Mouse (Mus musculus) CH12.LX (cell line): ENCODE results near the gene Ptprd. TPM values are rescaled to one million over a fixed set of nuclear protein-coding genes. Genes with fewer than 3 reads are reported as not detected.

ENCODE experiments used
- DNase-seq: peaks from one replicate; pipeline ENCODE4 v3.0.0-alpha.2; 2013; ENCODE audit errors: extremely low read depth
- H3K27ac ChIP-seq: 2 replicates; pipeline ENCODE4 v1.5.1; 2012; ENCODE audit warnings: low read depth, mild to moderate bottlenecking, control low read depth, moderate library complexity; ENCODE audit not compliant: insufficient read depth
- H3K27me3 ChIP-seq: replicated peaks from 2 replicates; pipeline ENCODE3; 2012; ENCODE audit warnings: inconsistent platforms
- H3K36me3 ChIP-seq, 2 experiments: replicated peaks in 1 of 2; 2 replicates each; pipeline versions ENCODE3 to v1.6.1; 2012; ENCODE audit warnings: inconsistent platforms in 1 of 2, low read length in 1 of 2, mild to moderate bottlenecking in 1 of 2, mixed read lengths in 1 of 2, moderate library complexity in 1 of 2; ENCODE audit not compliant: control insufficient read depth in 1 of 2, insufficient read depth in 1 of 2
- H3K4me1 ChIP-seq, 2 experiments: 2 replicates each; pipeline ENCODE4 v1.6.1; 2012; ENCODE audit warnings: inconsistent platforms in 1 of 2, moderate library complexity in 1 of 2; ENCODE audit not compliant: insufficient read depth in 2 of 2, control insufficient read depth in 1 of 2
- H3K4me2 ChIP-seq: 2 replicates; pipeline ENCODE4 v1.6.1; 2012; ENCODE audit warnings: low read depth, mild to moderate bottlenecking, control low read depth; ENCODE audit not compliant: poor library complexity, insufficient read depth, severe bottlenecking
- H3K4me3 ChIP-seq, 3 experiments: fragments of 150-350 bp in 1 of 3; sonication (generic) in 1 of 3; replicated peaks in 1 of 3; 2 replicates each; pipeline versions ENCODE3 to v1.5.1; 2011 to 2012; ENCODE audit warnings: low read depth in 2 of 3, low read length in 2 of 3, mild to moderate bottlenecking in 2 of 3, moderate library complexity in 2 of 3, control low read depth in 1 of 3, improper control_type of control experiment in 1 of 3, inconsistent platforms in 1 of 3, mixed read lengths in 1 of 3; ENCODE audit not compliant: poor library complexity in 1 of 3
- H3K79me2 ChIP-seq: replicated peaks from 2 replicates; pipeline ENCODE4 v1.6.1; 2012; ENCODE audit warnings: mild to moderate bottlenecking, moderate library complexity; ENCODE audit not compliant: control insufficient read depth, poor library complexity, insufficient read depth, severe bottlenecking; ENCODE audit errors: extremely low read depth
- H3K9ac ChIP-seq: 2 replicates; pipeline ENCODE4 v1.6.1; 2012; ENCODE audit warnings: low read depth, mild to moderate bottlenecking, control low read depth, moderate library complexity; ENCODE audit not compliant: insufficient read depth
- H3K9me3 ChIP-seq: replicated peaks from 2 replicates; pipeline ENCODE3; 2012; ENCODE audit warnings: low read length, inconsistent platforms, mixed read lengths
- BHLHE40 ChIP-seq: IDR thresholded peaks from 2 replicates; pipeline ENCODE4 v1.6.1; 2011; ENCODE audit warnings: mild to moderate bottlenecking, low read depth, low read length, improper control_type of control experiment
- CHD2 ChIP-seq: IDR thresholded peaks from 2 replicates; pipeline ENCODE4 v1.6.1; 2011; ENCODE audit warnings: low read length, improper control_type of control experiment
- CTCF ChIP-seq, 2 experiments: IDR thresholded peaks in 1 of 2; conservative IDR thresholded peaks in 1 of 2; 2 replicates each; pipeline ENCODE4 v1.5.1; 2011 to 2012; ENCODE audit warnings: low read depth in 2 of 2, low read length in 2 of 2, improper control_type of control experiment in 1 of 2, inconsistent platforms in 1 of 2, mild to moderate bottlenecking in 1 of 2, moderate library complexity in 1 of 2
- ELF1 ChIP-seq: IDR thresholded peaks from 2 replicates; pipeline ENCODE4 v1.6.1; 2014; ENCODE audit warnings: low read depth, mild to moderate bottlenecking, inconsistent platforms, low read length, improper control_type of control experiment
- EP300 ChIP-seq: IDR thresholded peaks from 2 replicates; pipeline ENCODE4 v1.6.1; 2011; ENCODE audit warnings: low read length, improper control_type of control experiment
- ETS1 ChIP-seq: conservative IDR thresholded peaks from 2 replicates; pipeline ENCODE4 v1.6.1; 2012; ENCODE audit warnings: low read depth, mild to moderate bottlenecking, inconsistent platforms, low read length, improper control_type of control experiment, moderate library complexity
- GABPA ChIP-seq: IDR thresholded peaks from 2 replicates; pipeline ENCODE4 v1.6.1; 2012; ENCODE audit warnings: low read depth, low read length, improper control_type of control experiment, inconsistent platforms; ENCODE audit not compliant: insufficient replicate concordance
- HCFC1 ChIP-seq: IDR thresholded peaks from 2 replicates; pipeline ENCODE4 v1.6.1; 2012; ENCODE audit warnings: low read depth, mild to moderate bottlenecking, inconsistent platforms, low read length, improper control_type of control experiment
- IRF4 ChIP-seq: IDR thresholded peaks from 2 replicates; pipeline ENCODE4 v1.6.1; 2014; ENCODE audit warnings: low read depth, mild to moderate bottlenecking, inconsistent platforms, low read length, improper control_type of control experiment
- MAFK ChIP-seq: IDR thresholded peaks from 2 replicates; pipeline ENCODE4 v1.6.1; 2011; ENCODE audit warnings: low read length, improper control_type of control experiment; ENCODE audit not compliant: insufficient replicate concordance
- MAX ChIP-seq: IDR thresholded peaks from 2 replicates; pipeline ENCODE4 v1.6.1; 2011; ENCODE audit warnings: low read length, improper control_type of control experiment
- MEF2A ChIP-seq: IDR thresholded peaks from 2 replicates; pipeline ENCODE4 v1.6.1; 2014; ENCODE audit warnings: low read depth, mild to moderate bottlenecking, inconsistent platforms, low read length, improper control_type of control experiment, borderline replicate concordance
- MYC ChIP-seq: IDR thresholded peaks from 2 replicates; pipeline ENCODE4 v1.6.1; 2011; ENCODE audit warnings: low read depth, mild to moderate bottlenecking, improper control_type of control experiment, low read length
- NRF1 ChIP-seq: IDR thresholded peaks from 2 replicates; pipeline ENCODE4 v1.6.1; 2014; ENCODE audit warnings: low read depth, mild to moderate bottlenecking, inconsistent platforms, low read length, improper control_type of control experiment, moderate library complexity
- PAX5 ChIP-seq: IDR thresholded peaks from 2 replicates; pipeline ENCODE4 v1.6.1; 2012; ENCODE audit warnings: low read length, inconsistent platforms, mixed read lengths
- POLR2AphosphoS2 ChIP-seq: IDR thresholded peaks from 2 replicates; pipeline ENCODE4 v1.6.1; 2011; ENCODE audit warnings: low read depth, low read length, improper control_type of control experiment
- RCOR1 ChIP-seq: conservative IDR thresholded peaks from 2 replicates; pipeline ENCODE4 v1.6.1; 2012; ENCODE audit warnings: low read depth, mild to moderate bottlenecking, inconsistent platforms, low read length, improper control_type of control experiment
- SMC3 ChIP-seq: IDR thresholded peaks from 2 replicates; pipeline ENCODE4 v1.6.1; 2011; ENCODE audit warnings: low read depth, low read length, improper control_type of control experiment
- TBP ChIP-seq: conservative IDR thresholded peaks from 2 replicates; pipeline ENCODE4 v1.6.1; 2011; ENCODE audit warnings: low read depth, low read length, improper control_type of control experiment
- TCF12 ChIP-seq: IDR thresholded peaks from 2 replicates; pipeline ENCODE4 v1.6.1; 2014; ENCODE audit warnings: low read depth, mild to moderate bottlenecking, inconsistent platforms, low read length, improper control_type of control experiment
- UBTF ChIP-seq: IDR thresholded peaks from 2 replicates; pipeline ENCODE4 v1.6.1; 2012; ENCODE audit warnings: low read depth, mild to moderate bottlenecking, inconsistent platforms, low read length, improper control_type of control experiment, moderate library complexity
- USF1 ChIP-seq: IDR thresholded peaks from 2 replicates; pipeline ENCODE4 v1.6.1; 2014; ENCODE audit warnings: low read depth, mild to moderate bottlenecking, inconsistent platforms, low read length, improper control_type of control experiment
- USF2 ChIP-seq: conservative IDR thresholded peaks from 2 replicates; pipeline ENCODE4 v1.6.1; 2011; ENCODE audit warnings: low read depth, low read length, improper control_type of control experiment
- ZKSCAN1 ChIP-seq: IDR thresholded peaks from 2 replicates; pipeline ENCODE4 v1.6.1; 2012; ENCODE audit warnings: low read depth, inconsistent platforms, low read length, improper control_type of control experiment, borderline replicate concordance
- ZMIZ1 ChIP-seq: IDR thresholded peaks from 2 replicates; pipeline ENCODE4 v1.6.1; 2012; ENCODE audit warnings: low read depth, mild to moderate bottlenecking, inconsistent platforms, low read length, improper control_type of control experiment
- ZNF384 ChIP-seq: IDR thresholded peaks from 2 replicates; pipeline ENCODE4 v1.6.1; 2012; ENCODE audit warnings: low read depth, low read length, improper control_type of control experiment, inconsistent platforms
- dilution Hi-C: fragments of 300-500 bp; cut with MboI; formaldehyde crosslinking; loops from 2 replicates; pipeline ENCODE4 v1.14.3; 2020; ENCODE audit warnings: low sequenced_read_pairs; ENCODE audit not compliant: extremely low pct_unique_long_range_greater_than_20kb, extremely low pct_ligation_motif_present
- in situ Hi-C: fragments of 300-500 bp; cut with MboI; formaldehyde crosslinking; loops from 3 replicates; pipeline ENCODE4 v1.14.3; 2019; ENCODE audit warnings: low sequenced_read_pairs, low pct_ligation_motif_present, low pct_unique_long_range_greater_than_20kb, mixed read lengths
- polyA plus RNA-seq: library from polyadenylated mRNA; unstranded; fragments of >175 nt; gene quantifications from 2 replicates; pipeline ENCODE4 v1.2.1, GENCODE M21; 2012; ENCODE audit warnings: low read depth; ENCODE audit not compliant: insufficient read length
- total RNA-seq, 2 experiments: library from RNA; depleted of rRNA; stranded (reverse); fragments of 300-350 nt in 1 of 2; fragments of >200 nt in 1 of 2; gene quantifications; 2 replicates each; pipeline ENCODE4 v1.2.3; 2012 to 2014

The Ptprd gene
- total and polyA plus RNA-seq, 3 experiments = not detected

- Histone ChIP-seq H3K4me3 (no peak overlapping the region), H3K27me3 (no peaks in the 10 kb centered on the region), H3K79me2 (no peaks in the 10 kb centered on the region), H3K9ac (no peak overlapping the region), H3K27ac (no peak overlapping the region), H3K36me3 (no peaks in the 10 kb centered on the region), H3K4me2 (no peak overlapping the region), H3K9me3 (peaks cover 37% of the 10 kb centered on the region), H3K4me1 (no peaks in the 10 kb centered on the region)
- TF ChIP-seq GABPA = no peak
- TF ChIP-seq USF2 = no peak
- no peak for TF ChIP-seq POLR2AphosphoS2
- TF ChIP-seq NRF1 = no peak
- TF ChIP-seq ZMIZ1 = no peak
- TF ChIP-seq UBTF = no peak
- no peak for TF ChIP-seq SMC3
- TF ChIP-seq BHLHE40 = no peak
- TF ChIP-seq RCOR1 = no peak
- no peak for TF ChIP-seq ETS1
- no peak for TF ChIP-seq TCF12
- no peak for TF ChIP-seq ELF1
- TF ChIP-seq CTCF (conservative IDR thresholded peaks at IDR 0.05 in 1 of 2, IDR thresholded peaks at IDR 0.05 in 1 of 2; ENCODE audit: low read depth in 2 of 2, low read length in 2 of 2) = no peak
- TF ChIP-seq PAX5 = no peak
- no peak for TF ChIP-seq HCFC1
- no peak for TF ChIP-seq MEF2A
- no peak for TF ChIP-seq CHD2
- no peak for TF ChIP-seq MAFK
- dilution Hi-C loops = no loop called here
- in situ Hi-C loops = no loop called here
- DNase-seq = no peak
These were observed 1590.0 kb downstream of the Ptprd start for GRCm38 (mm10) chr4:76621740-76622139.

GRCm38 (mm10) chr4:76616614-76617013, 1595.1 kb downstream of the Ptprd start:
- in situ Hi-C loops (no loop called here), dilution Hi-C loops (no loop called here)
- Histone ChIP-seq H3K27me3 (no peaks in the 10 kb centered on the region), H3K4me2 (no peak overlapping the region), H3K9ac (no peak overlapping the region), H3K36me3 (no peaks in the 10 kb centered on the region), H3K4me1 (no peaks in the 10 kb centered on the region), H3K4me3 (no peak overlapping the region), H3K27ac (no peak overlapping the region), H3K9me3 (peaks cover 29% of the 10 kb centered on the region), H3K79me2 (no peaks in the 10 kb centered on the region)
- DNase-seq = no peak
- TF ChIP-seq IRF4 = no peak
- TF ChIP-seq HCFC1 = no peak
- TF ChIP-seq USF1 = no peak
- TF ChIP-seq ZNF384 = no peak
- no peak for TF ChIP-seq MYC
- TF ChIP-seq ETS1 = no peak
- TF ChIP-seq EP300 = no peak
- no peak for TF ChIP-seq BHLHE40
- no peak for TF ChIP-seq TBP
- TF ChIP-seq PAX5 = no peak
- no peak for TF ChIP-seq RCOR1
- no peak for TF ChIP-seq MEF2A
- TF ChIP-seq ZKSCAN1 = no peak
- no peak for TF ChIP-seq MAX
- TF ChIP-seq UBTF = no peak
